Mouse (Mus musculus): ENCODE results near the gene Kdm4d. TPM values are rescaled to one million over a fixed set of nuclear protein-coding genes. Genes with fewer than 3 reads are reported as not detected.
"Not testable (repeated sequence)": the region's sequence is repeated elsewhere in the genome, so short reads cannot be mapped to it uniquely, and the experiment has no call there.

The Kdm4d gene
- not detected for total RNA-seq (2021)
- long read RNA-seq, experiment 1: 0 reads
- long read RNA-seq, experiment 2: 0 reads

DNA sequence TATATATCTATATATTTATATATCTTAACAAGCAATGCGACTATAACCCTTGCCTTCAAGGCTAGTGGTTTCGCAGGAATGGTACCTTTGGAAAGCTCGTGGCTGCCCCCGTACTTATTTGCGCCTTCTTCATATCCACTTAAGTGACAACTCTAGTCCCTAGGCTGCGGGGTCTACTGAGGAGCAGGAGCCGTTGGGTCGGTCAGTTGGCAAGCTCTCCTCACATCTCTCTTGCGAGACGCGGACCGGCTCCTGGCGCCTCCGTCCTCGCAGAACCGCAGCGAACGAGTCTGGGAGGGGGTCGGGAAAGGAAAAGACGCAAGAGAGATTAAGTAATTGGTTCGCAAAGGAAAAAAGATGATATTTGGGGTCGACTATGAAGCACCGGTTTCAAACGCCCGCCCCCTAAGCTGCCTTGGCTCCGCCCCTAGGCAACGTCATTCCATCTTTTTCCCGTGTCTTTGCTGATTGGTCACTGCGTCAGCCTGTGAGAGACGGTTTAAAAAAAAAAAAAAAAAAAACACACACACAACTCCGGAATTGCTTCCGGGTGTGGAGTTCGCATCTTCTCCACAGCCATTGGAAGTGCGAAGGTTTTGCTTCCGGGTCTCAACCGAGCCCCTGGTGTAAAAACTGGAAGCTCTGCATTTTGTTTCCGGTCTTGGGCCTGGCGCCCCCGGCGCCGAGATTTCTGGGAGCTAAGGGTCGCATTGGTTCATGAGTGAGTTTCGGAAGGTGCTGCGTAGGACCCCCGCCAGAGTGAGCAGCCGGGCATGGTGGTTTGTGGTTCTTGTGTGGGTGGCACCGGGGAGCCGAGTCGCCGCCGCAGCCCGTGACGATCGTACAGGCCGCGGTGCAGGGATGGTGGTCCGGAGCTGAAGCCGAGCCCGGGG lies at the start of gene Kdm4d, which contains the start of gene Cwc15:
Kdm4d (minus strand) TSS at position 460 of the 893 bp plus-strand sequence.
Cwc15 (plus strand) TSS at position 595 of the 893 bp plus-strand sequence.
- intact Hi-C loops (cut with DNase I): loop anchor here (5.0 kb wide), 1 partner anchor 287 kb away; no protein-coding TSS in a partner anchor
- DNase-seq: peak; percentile 87 to 90

GRCm38 (mm10) chr9:14548366-14548761 lies 48.1 kb upstream of the Kdm4d start:
- intact Hi-C loops (cut with DNase I): no loop called here
- DNase-seq: no peak

- intact Hi-C loops (cut with DNase I): no loop called here
These were observed 47.5 kb upstream of the Kdm4d start for GRCm38 (mm10) chr9:14547584-14548365.

GRCm38 (mm10) chr9:14544034-14544757 lies 43.9 kb upstream of the Kdm4d start:
- DNase-seq: no peak
- intact Hi-C loops (cut with DNase I): no loop called here

More at GRCm38 (mm10) chr9:14547584-14548365, 47.5 kb upstream of the Kdm4d start:
- peak; percentile 30 to 32 for DNase-seq

DNA sequence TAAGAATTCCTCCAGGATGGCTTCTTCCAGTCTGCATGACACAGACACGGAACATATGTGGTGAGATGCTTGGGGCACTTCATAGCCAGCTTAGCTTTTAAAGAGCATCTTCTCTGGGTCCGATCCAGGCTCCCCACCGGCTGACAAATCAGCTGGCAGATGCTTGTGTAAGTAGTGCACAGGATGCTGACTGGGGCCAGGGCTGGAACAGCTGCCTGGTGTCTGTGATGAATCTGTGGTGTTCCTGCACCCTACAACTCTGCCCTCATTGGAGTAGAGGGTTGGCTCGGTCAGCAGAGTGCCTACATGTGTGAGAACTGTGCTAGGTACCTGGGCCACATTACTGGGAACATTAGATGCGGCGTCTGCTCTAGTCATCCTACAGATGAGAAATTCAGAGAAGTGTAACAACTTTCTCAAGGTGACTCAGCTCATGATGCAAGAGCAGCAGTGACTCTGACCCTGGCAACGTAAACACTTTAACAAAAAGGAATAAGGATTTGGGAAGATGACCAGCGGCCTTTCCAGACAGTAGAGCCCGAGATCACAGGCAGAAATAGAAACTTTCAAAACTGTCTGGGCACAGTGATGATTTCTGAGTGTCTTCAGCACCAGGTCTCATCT lies 34.7 kb upstream of the Kdm4d start:
- no peak for DNase-seq
- intact Hi-C loops (cut with DNase I): no loop called here

- intact Hi-C loops (cut with DNase I): no loop called here
- no peak for DNase-seq
These were observed 33.4 kb upstream of the Kdm4d start for GRCm38 (mm10) chr9:14533659-14534058.

DNA sequence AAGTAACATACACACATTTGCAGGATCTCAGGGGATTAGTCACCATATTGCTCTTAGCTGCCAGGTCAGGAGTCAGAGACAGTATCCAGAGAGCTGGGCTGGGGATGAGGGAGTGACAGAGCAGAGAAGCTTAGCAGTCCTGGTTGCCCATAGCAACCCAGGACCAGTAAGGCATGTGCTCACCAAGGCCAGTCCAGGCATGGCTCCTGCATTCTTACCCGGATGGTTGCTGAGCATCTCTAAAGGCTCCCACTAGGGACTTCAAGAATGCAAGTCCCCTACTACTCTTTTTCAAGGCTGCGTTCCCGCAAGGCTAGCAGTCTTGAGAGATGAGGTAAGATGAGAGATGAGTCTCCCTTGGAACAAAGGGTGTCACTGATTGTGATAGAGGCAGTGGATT lies 32.0 kb upstream of the Kdm4d start:
- intact Hi-C loops (cut with DNase I): no loop called here
- DNase-seq: no peak

GRCm38 (mm10) chr9:14530004-14530403 lies 29.7 kb upstream of the Kdm4d start:
- DNase-seq: no peak
- intact Hi-C loops (cut with DNase I): no loop called here

DNA sequence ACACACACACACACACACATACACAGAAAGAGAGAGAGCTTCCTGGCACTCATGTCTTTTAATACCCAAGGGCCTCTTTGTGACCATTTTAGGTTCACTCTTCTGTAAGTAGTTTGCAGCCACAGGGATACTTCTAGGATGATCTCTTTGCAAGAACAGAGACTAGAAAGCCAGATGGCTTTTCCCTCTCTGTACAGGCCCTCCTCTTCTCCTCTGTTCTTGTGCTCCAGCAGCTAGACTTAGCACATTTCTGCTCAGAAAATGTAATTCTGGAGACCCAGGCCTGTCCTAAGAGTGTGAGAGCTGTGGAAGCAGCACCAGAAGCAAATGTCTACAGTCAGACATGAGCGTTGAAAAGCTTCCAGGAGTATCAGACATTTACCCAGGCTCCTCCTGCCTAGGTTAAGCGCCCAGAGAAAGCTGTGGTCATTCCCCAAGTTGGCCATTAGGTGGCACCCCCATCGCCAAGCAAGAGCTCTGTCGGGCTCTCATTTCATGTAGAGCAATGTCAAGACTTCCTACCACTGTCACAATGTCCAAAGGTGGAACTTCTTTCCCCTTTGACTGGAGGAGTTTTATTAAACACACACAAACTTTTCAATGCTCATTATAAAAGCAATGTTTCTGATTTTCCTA lies 23.2 kb upstream of the Kdm4d start:
- intact Hi-C loops (cut with DNase I): loop anchor here (2.0 kb wide), 1 partner anchor 175 kb away; no protein-coding TSS in a partner anchor
- peak; percentile 69 to 74 for DNase-seq

DNA sequence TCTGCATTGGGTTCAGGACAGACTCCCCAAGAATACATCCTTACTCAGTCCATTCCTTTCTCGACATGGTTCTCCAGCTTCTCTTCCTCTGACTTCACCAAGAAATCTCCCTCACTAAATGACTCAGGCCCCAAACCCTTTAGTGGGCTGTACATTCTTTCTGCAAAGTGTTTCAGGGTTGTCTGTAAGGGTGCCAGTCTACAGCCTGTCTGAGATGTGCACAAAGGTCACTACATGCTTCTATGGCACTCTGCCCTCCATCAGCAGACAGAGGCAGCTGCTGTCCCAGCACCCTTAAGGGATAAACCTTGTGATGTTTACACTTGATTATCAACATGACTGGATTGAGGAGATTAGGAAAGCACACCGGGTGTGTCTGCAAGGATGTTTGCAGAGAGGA lies 21.4 kb upstream of the Kdm4d start:
- intact Hi-C loops (cut with DNase I): loop anchor here (2.0 kb wide), 1 partner anchor 177 kb away; no protein-coding TSS in a partner anchor
- DNase-seq: no peak

- intact Hi-C loops (cut with DNase I): no loop called here
- DNase-seq: no peak
These were observed 20.8 kb upstream of the Kdm4d start for GRCm38 (mm10) chr9:14520971-14521670.

DNA sequence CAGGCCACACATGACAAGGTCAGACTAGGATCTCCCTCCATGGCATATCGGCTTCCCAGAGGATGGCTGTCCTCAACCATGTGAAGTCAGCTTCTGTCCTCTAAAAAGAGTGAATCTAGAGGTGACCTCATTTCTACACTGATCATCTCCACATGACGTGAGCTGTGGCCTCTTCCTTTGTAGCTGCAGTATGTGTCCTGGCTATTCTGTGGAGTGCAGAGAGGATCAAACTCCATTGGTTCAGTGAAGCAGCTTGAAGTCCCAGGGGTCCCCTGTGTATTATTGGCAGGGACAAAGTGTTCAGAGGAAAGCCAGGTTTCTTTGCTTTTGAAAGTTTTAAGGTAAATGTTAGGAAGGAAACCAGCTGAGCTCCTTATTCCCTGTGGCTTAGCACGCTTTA lies 17.8 kb upstream of the Kdm4d start:
- intact Hi-C loops (cut with DNase I): no loop called here
- DNase-seq: no peak

- intact Hi-C loops (cut with DNase I): no loop called here
- DNase-seq: no peak
These were observed 17.0 kb upstream of the Kdm4d start for GRCm38 (mm10) chr9:14517296-14517695.

- DNase-seq: peak in 1 of 2 experiments; percentile 13
- intact Hi-C loops (cut with DNase I): loop anchor here (2.0 to 5.0 kb wide), 2 partner anchors 186 to 254 kb away; no protein-coding TSS in a partner anchor
These were observed 12.6 kb upstream of the Kdm4d start for GRCm38 (mm10) chr9:14512633-14513445.

GRCm38 (mm10) chr9:14500916-14501424 lies 688 bp upstream of the Kdm4d start:
- intact Hi-C loops (cut with DNase I): loop anchor here (5.0 kb wide), 1 partner anchor 286 kb away; no protein-coding TSS in a partner anchor
- no peak for DNase-seq

DNA sequence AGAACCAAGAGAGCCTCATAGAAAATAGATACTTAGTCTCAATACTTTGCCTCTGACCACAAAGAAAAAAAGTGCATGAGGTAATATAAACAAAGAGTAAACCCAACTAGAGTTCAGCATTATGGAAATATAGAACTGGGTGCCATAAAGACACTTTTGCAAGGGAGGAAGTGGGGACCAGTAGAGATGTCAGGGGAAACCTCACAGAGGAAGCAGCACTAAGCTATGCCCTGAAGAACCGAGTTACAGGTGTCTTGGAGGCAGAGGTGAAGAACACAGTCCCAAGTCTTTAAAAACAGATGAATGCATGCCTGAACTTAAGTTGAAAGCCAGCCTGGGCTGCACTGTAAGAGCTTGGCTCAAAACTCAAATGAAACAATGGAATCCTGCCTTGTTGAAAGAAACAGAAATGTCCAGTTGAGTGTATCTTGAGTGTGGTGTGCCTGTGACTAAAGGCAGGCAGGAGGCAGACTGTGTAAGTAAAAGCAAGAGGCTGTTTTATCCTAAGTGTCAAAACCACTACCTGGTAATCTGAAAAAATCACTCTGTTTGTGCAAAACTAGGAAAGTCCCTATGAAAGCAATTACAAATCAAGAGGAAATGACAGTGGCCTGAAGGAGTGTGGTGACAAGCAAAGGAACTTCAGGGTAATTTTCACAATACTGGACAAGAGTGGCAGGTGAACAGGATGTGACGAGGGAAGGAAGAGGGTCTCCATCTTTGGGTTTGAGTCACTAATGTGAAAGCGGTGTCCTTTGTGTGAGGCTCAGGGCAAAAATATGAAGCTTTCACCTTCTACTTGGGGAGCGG lies 1.2 kb downstream of the Kdm4d start:
- no peak for DNase-seq
- intact Hi-C loops (cut with DNase I): no loop called here

DNA sequence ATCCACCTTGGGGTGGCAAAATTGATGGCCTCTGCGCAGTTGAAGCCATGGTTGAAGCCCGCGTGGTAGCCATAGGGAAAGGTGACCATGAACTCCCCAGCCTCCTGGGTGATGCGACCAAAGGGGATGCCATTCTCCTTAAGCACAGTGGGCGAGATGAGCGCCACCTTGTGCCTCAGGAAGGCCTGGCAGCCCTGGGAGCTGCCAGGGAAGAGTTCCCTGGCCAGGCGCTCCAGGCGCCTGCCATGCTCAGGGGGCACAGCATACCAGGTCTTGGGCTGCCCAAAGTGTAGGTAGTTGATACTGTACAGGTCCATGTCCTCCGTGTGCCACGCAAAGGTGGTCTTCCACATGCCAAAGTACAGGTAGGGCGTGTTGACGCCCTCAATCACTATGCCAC lies 36.6 kb downstream of the Kdm4d start:
- intact Hi-C loops (cut with DNase I): not testable (repeated sequence)

More for the DNA sequence above, 36.6 kb downstream of the Kdm4d start:
- DNase-seq: not testable (repeated sequence)

All from gastrocnemius, postnatal 36 days (tissue).